Mouse (Mus musculus) ES-E14 (cell line): ENCODE data around the gene Tnfrsf9. TPM values are rescaled to one million over a fixed set of nuclear protein-coding genes. Genes with fewer than 3 reads are reported as not detected.

Experiments
- DNase-seq: peaks from one replicate; pipeline ENCODE4 v3.0.0-alpha.2; 2013; ENCODE audit warnings: low read depth, low spot score
- H3K27ac ChIP-seq: 2 replicates; pipeline ENCODE4 v1.5.1; 2012; ENCODE audit warnings: low read depth, mild to moderate bottlenecking, low read length, moderate library complexity, mixed read lengths; ENCODE audit not compliant: poor library complexity, insufficient read depth, severe bottlenecking
- H3K36me3 ChIP-seq: 2 replicates; pipeline ENCODE4 v1.6.1; 2012; ENCODE audit warnings: mild to moderate bottlenecking, low read length, moderate library complexity, mixed read lengths; ENCODE audit not compliant: control insufficient read depth, poor library complexity, insufficient read depth, severe bottlenecking
- H3K4me1 ChIP-seq, 2 experiments: fragments of 150-350 bp in 1 of 2; sonication (generic) in 1 of 2; 2 replicates each; pipeline ENCODE4 v1.6.1; 2012; ENCODE audit warnings: low read length in 2 of 2, mild to moderate bottlenecking in 1 of 2, mixed read lengths in 1 of 2; ENCODE audit not compliant: control insufficient read depth in 2 of 2, insufficient read depth in 2 of 2, poor library complexity in 1 of 2
- H3K4me3 ChIP-seq, 2 experiments: fragments of 150-350 bp in 1 of 2; sonication (generic) in 1 of 2; 2 replicates each; pipeline ENCODE4 v1.5.1; 2012; ENCODE audit warnings: low read length in 2 of 2, low read depth in 1 of 2, mild to moderate bottlenecking in 1 of 2, mixed read lengths in 1 of 2; ENCODE audit not compliant: insufficient read depth in 1 of 2, poor library complexity in 1 of 2, severe bottlenecking in 1 of 2
- H3K9ac ChIP-seq: 2 replicates; pipeline ENCODE4 v1.6.1; 2012; ENCODE audit warnings: low read depth, mild to moderate bottlenecking, low read length, mixed read lengths; ENCODE audit not compliant: poor library complexity, insufficient read depth, severe bottlenecking
- H3K9me3 ChIP-seq: fragments of 150-350 bp; sonication (generic); 2 replicates; pipeline ENCODE4 v1.6.1; 2012; ENCODE audit warnings: low read depth, mild to moderate bottlenecking, low read length; ENCODE audit not compliant: control insufficient read depth, insufficient read depth
- CHD2 ChIP-seq: IDR thresholded peaks from 2 replicates; pipeline ENCODE4 v1.6.1; 2014; ENCODE audit warnings: mild to moderate bottlenecking, low read depth, low read length, inconsistent platforms
- HCFC1 ChIP-seq: IDR thresholded peaks from 2 replicates; pipeline ENCODE4 v1.6.1; 2012; ENCODE audit warnings: low read length, inconsistent platforms, borderline replicate concordance; ENCODE audit not compliant: insufficient read depth
- MAFK ChIP-seq: IDR thresholded peaks from 2 replicates; pipeline ENCODE4 v1.6.1; 2014; ENCODE audit warnings: mild to moderate bottlenecking, low read depth, low read length, inconsistent platforms; ENCODE audit not compliant: insufficient read depth
- ZC3H11A ChIP-seq: IDR thresholded peaks from 2 replicates; pipeline ENCODE4 v1.6.1; 2012; ENCODE audit warnings: low read depth, mild to moderate bottlenecking, inconsistent platforms, low read length, borderline replicate concordance
- ZNF384 ChIP-seq: IDR thresholded peaks from 2 replicates; pipeline ENCODE4 v1.6.1; 2012; ENCODE audit warnings: low read depth, low read length, inconsistent platforms
- in situ Hi-C, 2 experiments: fragments of 600-800 bp; cut with MboI; formaldehyde crosslinking; loops; one replicate each; pipeline ENCODE4 v1.15.1; 2025; ENCODE audit warnings: low sequenced_read_pairs in 2 of 2, inconsistent platforms in 1 of 2; ENCODE audit not compliant: unreplicated experiment in 2 of 2
- total RNA-seq: library from RNA; depleted of rRNA; stranded (reverse); fragments of 300-350 nt; gene quantifications from 2 replicates; pipeline ENCODE4 v1.2.3, GENCODE M21; 2012; rRNA removed

The Tnfrsf9 gene
- total RNA-seq, result 0.27 and 0.42 TPM in 2 replicates

DNA sequence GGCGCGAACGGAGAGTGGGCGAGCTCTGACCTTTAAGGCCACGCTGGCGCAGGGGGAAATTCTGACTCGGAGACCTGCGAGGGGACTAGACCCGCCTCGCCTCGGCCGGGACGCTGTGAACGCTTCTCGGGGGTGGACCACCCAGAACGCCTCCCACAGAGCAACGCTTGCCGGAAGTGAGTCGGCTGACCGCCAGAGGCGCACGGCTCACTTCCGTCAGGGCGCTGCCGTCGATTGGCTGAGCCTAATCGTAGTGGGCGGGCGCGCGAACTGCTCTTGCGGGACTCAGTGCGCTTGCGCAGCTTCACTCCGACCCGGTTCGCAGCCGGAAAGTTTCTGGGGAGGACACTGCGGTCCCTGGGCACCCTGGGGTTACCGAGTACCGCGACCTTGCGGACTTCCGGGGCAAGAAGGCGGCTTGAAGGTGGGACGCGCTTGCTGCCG lies at the start of gene Tnfrsf9, which contains the start of gene Park7:
Tnfrsf9 (plus strand) TSS at position 273 of the 444 bp plus-strand sequence.
Park7 (minus strand) TSS at position 148 of the 444 bp plus-strand sequence.
- no peaks in the 10 kb centered on the region for H3K36me3 ChIP-seq
- H3K9me3 ChIP-seq, result no peaks in the 10 kb centered on the region
- in situ Hi-C loops, result no loop called here
- peak; percentile 87 for DNase-seq
- TF ChIP-seq CHD2 (peak; percentile 51; the same call in 1 of the 2 replicates), MAFK (no peak), HCFC1 (peak; percentile 64; the same call in 1 of the 2 replicates)
- peak within 1 kb of the TSS; percentile 83 for H3K9ac ChIP-seq
- no peak within 1 kb of the TSS; the same call in 1 of the 2 replicates for H3K27ac ChIP-seq
- peaks cover 0 to 4% of the 10 kb centered on the region in 2 experiments; a peak in 2 of 4 replicates for H3K4me1 ChIP-seq
- H3K4me3 ChIP-seq, result peak within 1 kb of the TSS; percentile 71 to 74

DNA sequence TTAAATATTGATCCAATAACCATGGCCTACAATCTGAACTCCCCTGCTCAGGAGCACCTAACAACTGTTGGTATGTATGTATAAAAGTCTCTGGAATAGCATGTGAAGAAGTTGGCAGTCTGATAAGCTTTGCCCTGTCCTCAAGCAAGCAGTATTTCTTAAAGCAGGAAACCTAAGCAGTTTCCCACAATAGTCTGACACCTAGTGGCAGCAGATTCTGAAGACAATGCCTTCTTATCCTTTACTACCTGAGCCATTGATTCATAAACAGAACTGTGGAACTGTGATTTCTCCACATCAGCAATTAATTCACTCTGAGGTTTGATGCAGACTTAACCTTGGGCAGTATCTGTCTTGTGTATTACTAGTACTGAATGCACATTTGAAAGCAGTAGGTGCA lies 49.0 kb upstream of the Tnfrsf9 start:
- TF ChIP-seq HCFC1, result no peak
- TF ChIP-seq MAFK, result no peak
- TF ChIP-seq CHD2, result no peak
- no peak for TF ChIP-seq ZNF384
- no peak for TF ChIP-seq ZC3H11A
- no peak overlapping the region for H3K9ac ChIP-seq
- H3K9me3 ChIP-seq, result no peaks in the 10 kb centered on the region
- peaks cover 0 to 4% of the 10 kb centered on the region in 2 experiments; a peak in 1 of 4 replicates for H3K4me1 ChIP-seq
- no peak for DNase-seq
- in situ Hi-C loops, result no loop called here
- peaks cover 24% of the 10 kb centered on the region for H3K36me3 ChIP-seq
- no peak overlapping the region for H3K27ac ChIP-seq
- H3K4me3 ChIP-seq, result no peak overlapping the region

DNA sequence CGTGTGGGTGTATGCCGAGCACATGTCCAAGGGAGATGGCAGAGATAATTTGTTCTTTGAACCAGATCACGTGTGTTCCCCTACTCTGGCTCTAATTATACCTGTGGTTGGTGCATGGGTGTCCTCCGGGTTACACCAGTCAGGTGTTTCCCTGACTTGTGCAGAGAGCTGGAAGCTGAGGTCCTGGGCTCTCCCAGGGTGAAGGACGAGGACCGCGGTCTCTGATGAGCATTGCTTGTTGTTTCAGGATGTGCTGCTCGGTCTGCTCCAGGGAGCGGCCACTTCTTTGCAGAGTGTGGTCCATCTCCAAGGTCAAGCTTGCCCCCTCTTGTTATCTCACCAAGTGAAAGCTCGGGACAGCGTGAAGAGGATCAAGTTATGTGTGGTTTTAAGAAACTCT lies 48.3 kb upstream of the Tnfrsf9 start:
- H3K4me3 ChIP-seq, result no peak overlapping the region
- peaks cover 24% of the 10 kb centered on the region for H3K36me3 ChIP-seq
- DNase-seq, result no peak
- no peak overlapping the region for H3K9ac ChIP-seq
- in situ Hi-C loops, result no loop called here
- H3K27ac ChIP-seq, result no peak overlapping the region
- TF ChIP-seq HCFC1, result no peak
- TF ChIP-seq MAFK, result no peak
- no peak for TF ChIP-seq CHD2
- TF ChIP-seq ZNF384, result no peak
- no peak for TF ChIP-seq ZC3H11A
- H3K9me3 ChIP-seq, result no peaks in the 10 kb centered on the region
- peaks cover under 1 to 7% of the 10 kb centered on the region in 2 experiments; a peak in 2 of 4 replicates for H3K4me1 ChIP-seq

DNA sequence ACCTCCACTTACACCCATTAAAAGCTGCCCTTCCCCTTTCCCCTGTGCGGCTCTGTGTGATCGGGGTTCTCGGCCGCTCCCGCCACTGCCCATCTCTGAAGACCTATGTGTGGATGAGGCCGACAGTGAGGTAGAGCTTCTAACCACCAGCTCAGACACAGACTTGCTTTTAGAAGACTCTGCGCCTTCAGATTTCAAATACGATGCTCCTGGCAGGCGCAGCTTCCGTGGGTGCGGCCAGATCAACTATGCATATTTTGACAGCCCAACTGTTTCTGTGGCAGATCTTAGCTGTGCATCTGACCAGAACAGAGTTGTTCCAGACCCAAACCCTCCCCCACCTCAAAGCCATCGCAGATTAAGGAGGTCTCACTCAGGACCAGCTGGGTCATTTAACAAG lies 47.9 kb upstream of the Tnfrsf9 start:
- Histone ChIP-seq H3K27ac (no peak overlapping the region), H3K9ac (no peak overlapping the region), H3K36me3 (peaks cover 24% of the 10 kb centered on the region), H3K4me1 (peaks cover 2 to 11% of the 10 kb centered on the region in 2 experiments; a peak in 3 of 4 replicates), H3K4me3 (no peak overlapping the region), H3K9me3 (no peaks in the 10 kb centered on the region)
- in situ Hi-C loops, result no loop called here
- DNase-seq, result no peak
- no peak for TF ChIP-seq HCFC1
- no peak for TF ChIP-seq MAFK
- TF ChIP-seq CHD2, result no peak
- TF ChIP-seq ZC3H11A, result no peak
- TF ChIP-seq ZNF384, result no peak
